Mouse (Mus musculus) monocyte, adult 2 months (primary cell): ENCODE measurements around the gene Grtp1.
A peak's percentile ranks its signal among the peaks of the same experiment; 100 is the strongest.

Experiments
- DNase-seq, 2 experiments: peaks; one replicate each; pipeline ENCODE4 v3.0.0; 2022; ENCODE audit warnings: low spot score in 2 of 2, low read depth in 1 of 2

Gene Grtp1

DNA sequence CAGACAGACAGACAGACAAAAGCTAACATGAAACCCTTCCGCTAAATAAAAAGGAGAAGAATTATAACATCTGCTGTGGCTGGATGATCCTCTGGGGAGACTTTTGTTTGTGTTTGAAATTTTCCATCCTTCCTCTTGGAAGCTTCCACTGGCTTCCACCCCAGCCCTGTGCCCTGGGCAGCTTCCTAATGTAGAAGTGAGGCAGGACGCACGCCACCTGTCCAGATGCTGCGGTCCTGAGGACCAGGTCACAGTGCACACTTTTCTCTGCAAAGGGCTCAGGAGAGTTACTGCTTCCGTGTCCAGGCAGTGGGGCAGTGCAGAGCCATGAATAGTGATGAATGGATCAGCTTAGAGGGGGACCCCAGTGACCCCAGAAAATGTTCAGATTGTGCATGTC lies 4.9 kb upstream of the Grtp1 start:
- no peak for DNase-seq

- DNase-seq, result peak in 1 of 2 experiments; percentile 26
Measured at GRCm38 (mm10) chr8:13204371-13205140, 4.1 kb upstream of the Grtp1 start.

GRCm38 (mm10) chr8:13203472-13203871 lies 3.1 kb upstream of the Grtp1 start:
- no peak for DNase-seq

GRCm38 (mm10) chr8:13202806-13203205 lies 2.4 kb upstream of the Grtp1 start:
- DNase-seq, result no peak

- no peak for DNase-seq
Measured at GRCm38 (mm10) chr8:13202041-13202440, 1.6 kb upstream of the Grtp1 start.

DNA sequence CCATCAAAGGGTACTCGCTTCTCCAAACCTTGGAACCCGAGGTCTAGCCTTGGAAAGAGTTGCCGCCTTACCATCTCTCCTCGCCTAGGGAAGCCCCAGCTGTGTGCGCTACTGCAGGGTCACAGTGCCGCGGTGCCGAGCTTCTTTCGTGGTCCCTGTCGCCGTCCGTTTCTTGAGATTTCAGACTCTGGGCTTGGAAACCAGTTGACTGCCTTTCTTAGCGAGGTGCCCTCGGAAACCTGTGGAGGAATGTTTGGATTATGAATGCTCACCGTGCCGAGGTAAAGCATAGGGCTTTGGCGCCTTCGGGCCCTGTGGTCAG lies 554 bp upstream of the Grtp1 start:
- DNase-seq, result no peak

DNA sequence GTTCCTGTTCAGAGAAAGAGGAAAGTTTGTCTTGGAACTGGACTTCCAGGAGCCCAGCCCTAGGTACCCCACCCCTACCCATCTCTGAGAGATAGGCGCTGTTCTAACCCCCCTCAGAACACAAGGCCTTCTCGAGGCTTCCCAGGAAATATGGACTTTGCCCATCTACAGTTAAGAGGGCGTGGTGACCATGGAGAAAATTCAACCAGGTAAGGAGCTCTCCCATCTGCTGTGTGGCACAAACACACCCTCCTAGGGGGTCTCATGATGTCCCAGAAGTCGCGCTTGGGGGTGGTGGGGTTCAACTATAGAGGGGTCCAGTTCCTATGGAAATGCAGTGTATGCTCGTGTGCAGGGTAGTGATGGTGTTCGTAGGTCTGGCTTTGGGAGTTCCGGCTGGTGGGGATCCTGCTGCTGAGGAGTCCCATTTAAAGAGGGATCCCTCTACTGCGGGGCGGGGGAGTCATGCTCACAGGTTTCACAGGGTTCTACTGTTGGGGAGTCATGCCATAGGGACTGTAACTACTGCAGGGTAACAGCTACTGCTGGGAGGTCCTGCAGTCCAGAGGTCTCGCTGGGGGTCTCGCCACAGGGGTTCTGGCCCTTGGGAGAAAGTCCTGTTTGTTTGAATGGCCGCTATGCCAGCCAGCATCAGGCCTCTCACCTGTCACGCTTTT lies 897 bp downstream of the Grtp1 start:
- DNase-seq, result no peak

DNA sequence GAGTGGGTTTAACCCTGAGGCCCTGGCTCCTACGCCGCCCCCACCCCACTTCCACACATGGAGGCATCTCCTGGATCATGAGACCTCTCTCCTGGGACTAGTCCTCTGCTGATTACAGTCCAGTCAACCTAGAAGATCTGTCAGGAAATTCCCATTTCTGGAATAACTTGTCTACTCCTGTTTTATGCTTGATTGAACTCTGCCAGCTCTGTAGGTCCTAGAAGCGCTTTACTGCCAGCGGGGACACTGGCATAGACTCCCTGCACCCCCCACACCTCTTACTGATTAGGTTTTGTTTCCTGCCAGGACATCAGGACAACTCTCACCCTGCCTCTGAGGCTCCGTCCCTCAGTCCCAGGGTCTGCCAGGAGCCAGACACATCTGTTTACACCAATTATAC lies 2.9 kb downstream of the Grtp1 start:
- no peak for DNase-seq

DNA sequence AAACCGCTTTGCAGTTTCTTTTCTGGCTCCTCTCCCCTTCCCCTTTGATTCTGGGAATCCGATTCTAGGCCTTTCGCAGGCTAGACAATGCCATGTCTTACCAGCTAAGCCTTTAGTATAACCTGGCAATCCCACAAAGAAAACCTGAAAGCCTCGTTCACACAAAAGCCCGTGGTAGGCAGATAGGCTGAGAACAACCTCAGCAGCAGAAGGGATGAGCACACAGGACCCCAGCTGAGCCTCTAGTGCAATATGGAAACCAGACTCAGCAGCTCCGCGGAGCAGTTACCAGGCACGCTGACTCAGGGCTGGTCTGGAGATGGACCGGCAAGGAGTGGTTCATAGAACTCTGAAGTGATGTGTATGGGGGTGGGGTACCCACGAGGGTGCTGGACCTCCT lies 5.6 kb downstream of the Grtp1 start:
- no peak for DNase-seq

- DNase-seq, result no peak
Measured at GRCm38 (mm10) chr8:13190235-13190634, 10.2 kb downstream of the Grtp1 start.

- DNase-seq, result no peak
Measured at GRCm38 (mm10) chr8:13188857-13189256, 11.6 kb downstream of the Grtp1 start.

GRCm38 (mm10) chr8:13188052-13188555 lies 12.3 kb downstream of the Grtp1 start:
- DNase-seq, result no peak

DNA sequence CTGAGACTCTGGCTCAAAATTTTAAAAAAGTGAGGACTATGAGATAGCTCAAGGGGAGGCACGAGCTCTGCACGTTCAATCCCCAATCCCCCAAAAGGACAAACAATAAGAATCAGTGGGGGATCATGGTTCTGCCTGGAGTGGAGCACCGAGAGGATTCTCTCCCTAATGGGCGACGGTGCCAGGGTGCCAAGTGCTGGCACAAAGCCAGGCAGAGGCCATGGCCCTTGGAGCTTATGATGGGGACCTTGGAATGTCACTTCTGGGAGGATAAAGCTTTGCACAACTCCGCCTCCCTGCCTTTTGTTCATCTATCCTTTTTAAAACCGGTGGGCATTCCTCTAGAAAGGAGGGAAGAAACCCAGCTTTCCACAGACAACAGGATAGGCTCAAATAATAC lies 12.8 kb downstream of the Grtp1 start:
- no peak for DNase-seq

DNA sequence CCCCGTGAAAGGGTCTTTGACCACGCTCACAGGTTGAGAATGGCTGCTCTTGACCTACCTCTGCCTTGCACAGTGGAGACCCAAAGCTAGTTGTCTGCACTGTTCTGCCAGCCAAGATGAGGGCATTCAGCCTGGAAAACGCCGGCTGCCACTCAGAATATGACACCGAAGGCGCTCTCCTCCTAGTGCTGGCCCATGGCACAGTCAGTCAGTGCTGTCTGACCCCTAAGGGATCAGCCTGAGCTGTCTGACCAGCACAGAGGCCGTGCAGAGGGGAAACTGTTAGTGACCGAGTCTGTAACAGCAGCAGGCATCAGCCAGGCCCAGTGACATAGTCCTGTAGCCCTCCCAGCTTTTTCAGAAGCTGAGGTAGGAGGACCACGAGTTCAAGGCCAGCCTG lies 13.2 kb downstream of the Grtp1 start:
- no peak for DNase-seq

DNA sequence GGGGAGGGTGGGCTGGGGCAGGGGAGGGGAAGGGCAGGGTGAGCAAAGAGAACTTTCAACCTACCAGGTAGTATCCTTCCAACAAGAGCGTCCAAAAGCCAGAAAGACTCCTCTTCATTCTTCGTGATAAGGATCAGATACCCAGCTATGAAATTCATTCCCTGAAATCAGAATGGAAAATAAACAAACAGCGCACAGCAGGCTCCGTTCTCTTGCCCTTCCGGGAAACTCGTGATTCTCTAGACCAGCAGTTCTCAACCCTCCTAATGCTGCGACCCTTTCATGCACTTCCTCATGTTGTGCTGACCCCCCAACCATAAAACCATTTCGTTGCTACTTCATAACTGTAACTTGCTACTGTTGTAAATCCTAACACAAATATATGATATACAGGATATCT lies 13.6 kb downstream of the Grtp1 start:
- no peak for DNase-seq

- no peak for DNase-seq
Measured at GRCm38 (mm10) chr8:13181691-13181976, 18.8 kb downstream of the Grtp1 start.

DNA sequence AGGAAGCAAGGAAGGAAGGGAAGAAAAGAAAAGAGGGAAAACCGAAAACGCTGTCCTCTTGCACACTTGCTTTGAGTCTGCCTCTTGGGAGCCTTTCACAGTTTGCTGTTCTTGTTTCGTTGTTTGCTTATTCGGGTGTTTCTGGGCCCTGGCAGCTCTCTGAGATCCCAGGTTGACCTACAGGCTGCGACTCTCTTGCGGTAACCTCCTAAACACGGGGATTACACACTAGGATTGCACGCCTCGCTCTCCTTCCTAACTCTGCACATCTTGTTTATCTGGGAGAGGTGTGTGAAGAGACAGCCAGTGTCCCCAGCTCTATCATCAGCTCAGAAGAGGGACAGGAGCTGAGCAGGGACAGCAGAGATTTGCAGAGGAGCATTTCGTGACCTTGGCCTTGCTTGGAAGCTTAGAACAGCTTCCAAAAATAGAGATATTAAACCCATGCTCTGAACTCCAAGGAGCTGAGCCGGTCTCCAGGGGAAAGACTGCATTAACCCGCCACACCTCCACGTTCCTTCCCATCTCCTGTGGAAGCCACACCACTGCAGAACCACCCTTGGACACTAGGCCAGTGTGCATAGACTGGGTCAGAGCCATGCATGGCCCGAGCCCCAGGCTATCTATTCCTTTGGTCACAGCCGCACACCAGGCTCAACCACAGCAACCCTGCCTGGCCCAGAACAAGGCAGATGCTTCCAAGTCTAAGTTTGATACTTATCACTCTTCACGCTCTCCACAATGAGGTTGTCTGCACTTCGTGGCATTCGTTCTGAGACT lies 19.3 kb downstream of the Grtp1 start:
- DNase-seq, result no peak

GRCm38 (mm10) chr8:13180408-13180807 lies 20.0 kb downstream of the Grtp1 start:
- no peak for DNase-seq

- DNase-seq, result no peak
Measured at GRCm38 (mm10) chr8:13179948-13180347, 20.5 kb downstream of the Grtp1 start.

DNA sequence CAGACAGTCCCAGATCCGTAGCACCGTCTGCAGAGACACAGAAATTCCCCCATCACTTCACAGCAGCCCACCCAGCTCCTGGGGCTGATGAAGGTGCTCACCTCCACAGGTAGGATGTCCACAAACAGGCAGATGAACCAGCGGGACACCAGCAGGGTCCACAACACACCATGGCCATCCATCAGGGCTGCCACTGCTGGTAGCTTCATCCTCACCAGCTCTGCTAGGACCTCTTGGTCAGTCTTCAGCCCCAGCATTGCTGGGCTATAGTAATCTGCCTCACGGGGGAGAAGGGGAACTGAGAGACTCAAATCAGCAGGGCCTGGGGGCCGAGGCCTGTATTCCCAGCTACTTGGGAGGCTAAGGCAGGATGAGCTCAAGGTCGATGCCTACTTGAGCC lies 20.9 kb downstream of the Grtp1 start:
- DNase-seq, result no peak

GRCm38 (mm10) chr8:13178137-13178536 lies 22.3 kb downstream of the Grtp1 start:
- no peak for DNase-seq

DNA sequence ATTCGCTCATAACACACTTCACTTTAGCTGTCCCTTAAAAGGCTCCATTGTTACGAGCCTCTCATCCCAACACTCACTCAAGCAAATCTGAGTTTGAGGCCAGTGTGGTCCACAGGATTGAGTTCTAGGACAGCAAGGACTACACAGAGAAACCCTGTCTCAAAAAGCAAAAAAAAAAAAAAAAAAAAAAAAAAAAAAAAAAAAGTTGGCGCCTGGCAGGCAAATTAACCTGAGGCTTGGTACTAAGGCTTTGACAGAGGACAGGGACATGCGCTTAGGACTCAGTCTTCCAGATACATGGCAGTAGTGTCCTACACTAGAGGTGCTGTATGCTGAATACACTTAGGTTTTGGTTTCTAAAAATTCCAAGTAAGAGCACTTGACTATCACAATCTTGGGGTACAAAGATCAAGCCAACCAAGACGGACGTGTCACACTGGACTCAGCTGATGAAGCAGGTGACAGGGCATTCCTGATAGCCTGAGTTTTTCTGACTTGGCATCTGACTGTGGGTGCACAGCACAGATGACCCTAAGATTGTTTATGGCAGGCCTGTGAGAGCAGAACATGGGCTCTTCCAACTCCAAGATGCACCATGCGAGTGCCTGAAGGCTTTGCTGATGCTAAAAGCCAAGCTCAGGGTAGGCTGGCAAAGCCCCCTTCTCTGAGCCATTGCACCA lies 23.1 kb downstream of the Grtp1 start:
- no peak for DNase-seq
